Comparison of ENCODE assay signal across 8 mouse cellular contexts in genomic region chr10:3507484-3508221, GRCm38 (mm10). TPM values are rescaled to one million over a fixed set of nuclear protein-coding genes. Genes with fewer than 3 reads are reported as not detected.
DNase-seq lines count a peak whose midpoint lies in the region; ATAC-seq and TF ChIP-seq lines count a peak whose summit lies in the region.

No protein-coding gene starts in this region.

- H3K27me3 ChIP-seq in liver, embryonic 11.5 days (replicated peaks; ENCODE audit: control insufficient read depth, insufficient read depth, low read length), result no peaks in the 10 kb centered on the region
- H3K27me3 ChIP-seq in forebrain, embryonic 12.5 days, result no peaks in the 10 kb centered on the region
- no peaks in the 10 kb centered on the region for H3K27me3 ChIP-seq in hindbrain, embryonic 12.5 days
- no peaks in the 10 kb centered on the region for H3K27me3 ChIP-seq in stomach, embryonic 15.5 days (replicated peaks)

- H3K36me3 ChIP-seq in liver, embryonic 11.5 days (ENCODE audit: control insufficient read depth, insufficient read depth, low read length), result no peaks in the 10 kb centered on the region
- no peaks in the 10 kb centered on the region for H3K36me3 ChIP-seq in forebrain, embryonic 12.5 days (replicated peaks)
- H3K36me3 ChIP-seq in hindbrain, embryonic 12.5 days, result no peaks in the 10 kb centered on the region
- H3K36me3 ChIP-seq in stomach, embryonic 15.5 days, result no peaks in the 10 kb centered on the region

- WGBS in liver, embryonic 11.5 days, result 70% methylated on average over 8 of the region's 8 CpGs
- 62% methylated on average over 8 of the region's 8 CpGs for WGBS in forebrain, embryonic 12.5 days
- WGBS in hindbrain, embryonic 12.5 days, result 65% methylated on average over 8 of the region's 8 CpGs
- 38% methylated on average over 8 of the region's 8 CpGs for WGBS in stomach, embryonic 15.5 days

- no peak overlapping the region for H3K4me3 ChIP-seq in liver, embryonic 11.5 days (ENCODE audit: low read depth, low read length)
- no peak overlapping the region for H3K4me3 ChIP-seq in forebrain, embryonic 12.5 days (replicated peaks)
- no peak overlapping the region for H3K4me3 ChIP-seq in hindbrain, embryonic 12.5 days
- no peak overlapping the region for H3K4me3 ChIP-seq in layer of hippocampus, adult 2 months
- H3K4me3 ChIP-seq in stomach, embryonic 15.5 days (replicated peaks), result no peak overlapping the region

- DNase-seq in liver, result peak; percentile 67
- DNase-seq in liver, embryonic 11.5 days (ENCODE audit: low spot score), result no peak
- DNase-seq in layer of hippocampus, adult 2 months (ENCODE audit: low spot score in 2 of 2), result peak; percentile 40 to 60
- peak; percentile 61 for DNase-seq in lung, postnatal 25 days (ENCODE audit: low spot score)
- DNase-seq in yolk sac, embryonic 10.5 days (ENCODE audit: low spot score), result no peak

- no peak overlapping the region for H3K9ac ChIP-seq in liver, embryonic 11.5 days (ENCODE audit: low read depth, low read length)
- no peak overlapping the region for H3K9ac ChIP-seq in forebrain, embryonic 12.5 days
- H3K9ac ChIP-seq in hindbrain, embryonic 12.5 days, result no peak overlapping the region
- no peak overlapping the region for H3K9ac ChIP-seq in stomach, embryonic 15.5 days

- no peak for TF ChIP-seq CTCF in layer of hippocampus, adult 2 months (conservative IDR thresholded peaks at IDR 0.05)

- H3K27ac ChIP-seq in liver, embryonic 11.5 days (ENCODE audit: low read depth, low read length), result no peak overlapping the region
- H3K27ac ChIP-seq in forebrain, embryonic 12.5 days, result no peak overlapping the region
- peak overlapping the region; percentile 35; the same call in 1 of the 2 replicates for H3K27ac ChIP-seq in hindbrain, embryonic 12.5 days
- H3K27ac ChIP-seq in layer of hippocampus, adult 2 months, result no peak overlapping the region
- peak overlapping the region; percentile 8; the same call in 1 of the 2 replicates for H3K27ac ChIP-seq in stomach, embryonic 15.5 days

- H3K4me2 ChIP-seq in liver, embryonic 11.5 days, result no peak overlapping the region
- no peak overlapping the region for H3K4me2 ChIP-seq in forebrain, embryonic 12.5 days
- H3K4me2 ChIP-seq in hindbrain, embryonic 12.5 days (replicated peaks), result no peak overlapping the region
- H3K4me2 ChIP-seq in stomach, embryonic 15.5 days, result no peak overlapping the region

- H3K4me1 ChIP-seq in liver, embryonic 11.5 days (replicated peaks; ENCODE audit: control insufficient read depth, insufficient read depth, low read length), result no peaks in the 10 kb centered on the region
- peaks cover 12% of the 10 kb centered on the region for H3K4me1 ChIP-seq in forebrain, embryonic 12.5 days
- peaks cover 16% of the 10 kb centered on the region for H3K4me1 ChIP-seq in hindbrain, embryonic 12.5 days
- no peaks in the 10 kb centered on the region for H3K4me1 ChIP-seq in stomach, embryonic 15.5 days

- no peaks in the 10 kb centered on the region for H3K9me3 ChIP-seq in liver, embryonic 11.5 days (ENCODE audit: control insufficient read depth, low read length)
- no peaks in the 10 kb centered on the region for H3K9me3 ChIP-seq in forebrain, embryonic 12.5 days
- no peaks in the 10 kb centered on the region for H3K9me3 ChIP-seq in hindbrain, embryonic 12.5 days (replicated peaks)
- H3K9me3 ChIP-seq in stomach, embryonic 15.5 days, result no peaks in the 10 kb centered on the region

- no peak for ATAC-seq in liver, embryonic 11.5 days (replicated peaks; ENCODE audit: low FRiP score)
- ATAC-seq in forebrain, embryonic 12.5 days (ENCODE audit: low FRiP score), result peak; percentile 64; the same call in 1 of the 2 replicates
- peak; percentile 57; the same call in 1 of the 2 replicates for ATAC-seq in hindbrain, embryonic 12.5 days (ENCODE audit: low FRiP score)
- peak; percentile 80 for ATAC-seq in stomach, embryonic 15.5 days (ENCODE audit: insufficient read depth, low FRiP score, low read depth)

RNA-seq across cellular contexts. Expression of gene Iyd, which starts 32.4 kb away (rescaled TPM):
- polyA plus RNA-seq in liver, embryonic 11.5 days (2014; fragmentation: Nextera tagmentation; extraction: Ambion mirVana), result 3.6 and 4.0 TPM in 2 replicates
- not detected in 2 replicates for polyA plus RNA-seq in forebrain, embryonic 12.5 days (2016; fragmentation: Nextera tagmentation; extraction: Ambion mirVana)
- polyA plus RNA-seq in hindbrain, embryonic 12.5 days (2016; fragmentation: Nextera tagmentation; extraction: Ambion mirVana), result 0.23 TPM in 1 of 2 replicates, not detected in the other
- 1 to 10 TPM; 8.2 to 9.9 TPM for total RNA-seq in layer of hippocampus, adult 2 months (2021)
- polyA plus RNA-seq in stomach, embryonic 15.5 days (2015; fragmentation: Nextera tagmentation; extraction: Ambion mirVana), result 7.6 and 8.8 TPM in 2 replicates

Comparison
In these comparisons a context has a peak if more than half of its experiments do, and no peak if none do; other contexts are left out.
1. DNase-seq: peak in liver (single experiment), layer of hippocampus, adult 2 months (2 of 2) and lung, postnatal 25 days (single experiment); none in liver, embryonic 11.5 days (single experiment) and yolk sac, embryonic 10.5 days (single experiment).
2. H3K27ac ChIP-seq: peak in hindbrain, embryonic 12.5 days (single experiment) and stomach, embryonic 15.5 days (single experiment); none in liver, embryonic 11.5 days (single experiment), forebrain, embryonic 12.5 days (single experiment) and layer of hippocampus, adult 2 months (single experiment).